Mouse (Mus musculus): ENCODE data around the gene Ms4a6d. TPM values are rescaled to one million over a fixed set of nuclear protein-coding genes. Genes with fewer than 3 reads are reported as not detected.
"Not testable (repeated sequence)": the region's sequence is repeated elsewhere in the genome, so short reads cannot be mapped to it uniquely, and the experiment has no call there.

Ms4a6d gene
- total RNA-seq, 2 experiments from 2014 or later = 0.89 to 1.6 TPM

DNA sequence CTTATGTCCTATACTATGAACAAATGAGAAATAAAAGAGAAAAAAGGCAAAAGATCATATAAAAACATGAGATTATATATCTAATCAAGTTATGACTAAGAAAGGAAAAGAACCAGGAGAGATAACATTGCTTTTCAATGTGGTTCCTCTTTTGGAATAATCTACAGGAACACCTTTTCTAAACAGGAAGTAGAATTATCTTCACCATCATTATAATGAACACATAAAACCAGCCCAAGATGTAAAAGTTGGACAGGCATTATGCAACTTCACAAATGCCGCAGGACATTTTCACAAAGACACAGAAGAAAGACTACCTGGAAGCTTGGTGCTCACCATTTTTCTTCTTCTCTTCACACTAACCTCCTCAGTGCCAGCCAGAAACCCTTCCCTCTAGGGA is 8.4 kb upstream of the Ms4a6d start:
- no peak overlapping the region for H3K27ac ChIP-seq
- no peak for TF ChIP-seq CTCF (IDR thresholded peaks at IDR 0.05)
- DNase-seq = no peak
- intact Hi-C loops (cut with DNase I) = no loop called here
- no peak overlapping the region for H3K4me3 ChIP-seq

DNA sequence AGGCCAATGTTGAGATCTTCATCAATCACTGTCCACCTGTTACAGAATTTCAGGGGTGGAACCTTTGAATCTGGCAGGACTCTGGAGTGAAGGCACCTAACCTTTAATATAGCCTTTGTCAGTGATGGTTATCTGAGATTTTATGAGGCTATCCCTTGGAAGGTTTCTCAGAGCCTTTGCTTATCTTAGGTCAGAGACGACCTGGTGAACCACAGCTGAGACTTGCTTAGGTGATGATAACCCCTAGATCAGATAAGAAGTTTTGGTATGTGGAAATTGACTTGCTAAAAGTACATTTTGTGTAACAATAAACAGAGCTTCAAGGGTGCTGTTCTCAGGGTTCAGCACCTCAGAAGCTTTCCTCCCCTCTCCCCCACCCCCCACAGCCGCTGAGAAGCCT is 7.6 kb upstream of the Ms4a6d start:
- no peak for TF ChIP-seq CTCF (IDR thresholded peaks at IDR 0.05)
- Histone ChIP-seq H3K27ac (no peak overlapping the region), H3K4me3 (no peak overlapping the region)
- DNase-seq = no peak
- intact Hi-C loops (cut with DNase I) = no loop called here

DNA sequence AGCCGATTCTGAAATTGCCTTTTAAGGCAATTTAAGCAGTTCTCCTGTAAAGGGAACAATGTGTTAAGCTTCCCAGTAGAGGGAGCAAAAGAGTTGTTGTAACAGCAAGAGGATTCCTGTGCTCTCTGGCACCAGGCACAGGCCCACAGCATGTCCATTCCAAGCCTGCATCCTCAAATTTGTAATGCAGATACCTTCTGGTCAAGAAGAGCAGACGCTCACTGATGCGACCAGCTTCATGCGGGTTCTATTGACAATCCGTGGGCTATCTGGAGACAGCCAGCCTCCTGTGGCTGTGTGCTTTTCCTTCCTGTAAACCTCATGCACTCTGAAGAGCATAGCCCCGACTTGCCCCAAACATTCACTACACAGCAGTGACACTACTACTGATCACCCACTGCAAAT is 6.9 kb upstream of the Ms4a6d start:
- intact Hi-C loops (cut with DNase I) = no loop called here
- H3K27ac ChIP-seq = no peak overlapping the region
- TF ChIP-seq CTCF (IDR thresholded peaks at IDR 0.05) = peak; percentile 52
- no peak overlapping the region for H3K4me3 ChIP-seq
- DNase-seq = no peak

- peak; percentile 26 for DNase-seq
- intact Hi-C loops (cut with DNase I) = no loop called here
- peak; percentile 52 for TF ChIP-seq CTCF (IDR thresholded peaks at IDR 0.05)
Measured at GRCm38 (mm10) chr19:11608172-11608571, 3.5 kb upstream of the Ms4a6d start.

GRCm38 (mm10) chr19:11602026-11602425 is 2.6 kb downstream of the Ms4a6d start:
- TF ChIP-seq CTCF (IDR thresholded peaks at IDR 0.05) = peak; percentile 51
- Histone ChIP-seq H3K27ac (no peak overlapping the region), H3K4me3 (no peak overlapping the region)
- intact Hi-C loops (cut with DNase I) = loop anchor here (5.0 kb wide), 1 partner anchor 250 kb away; no protein-coding TSS in a partner anchor
- no peak for DNase-seq

More at GRCm38 (mm10) chr19:11608172-11608571, 3.5 kb upstream of the Ms4a6d start:
- Histone ChIP-seq H3K4me3 (no peak overlapping the region), H3K27ac (no peak overlapping the region)

DNA sequence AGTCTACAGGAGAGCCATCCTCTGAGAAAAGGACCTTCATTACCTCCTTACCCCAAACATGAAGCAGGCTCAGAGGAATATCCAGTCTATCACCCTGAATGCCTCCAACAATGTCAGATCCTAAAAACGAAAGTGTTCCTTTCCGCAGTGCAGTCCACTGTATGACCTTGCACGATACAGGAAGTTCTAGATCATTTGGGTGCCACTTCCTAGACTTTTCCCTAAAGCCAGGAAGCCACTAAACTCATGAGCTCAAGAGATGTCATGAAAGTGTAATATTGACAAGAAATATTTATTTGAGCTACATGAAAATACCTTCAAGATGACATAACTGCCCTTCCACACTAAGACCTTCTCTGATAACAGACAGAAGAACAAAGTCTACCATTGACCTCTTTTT is 3.3 kb downstream of the Ms4a6d start:
- Histone ChIP-seq H3K27ac (no peak overlapping the region), H3K4me3 (no peak overlapping the region)
- no peak for DNase-seq
- TF ChIP-seq CTCF (IDR thresholded peaks at IDR 0.05) = no peak
- intact Hi-C loops (cut with DNase I) = loop anchor here (5.0 kb wide), 1 partner anchor 249 kb away; no protein-coding TSS in a partner anchor

DNA sequence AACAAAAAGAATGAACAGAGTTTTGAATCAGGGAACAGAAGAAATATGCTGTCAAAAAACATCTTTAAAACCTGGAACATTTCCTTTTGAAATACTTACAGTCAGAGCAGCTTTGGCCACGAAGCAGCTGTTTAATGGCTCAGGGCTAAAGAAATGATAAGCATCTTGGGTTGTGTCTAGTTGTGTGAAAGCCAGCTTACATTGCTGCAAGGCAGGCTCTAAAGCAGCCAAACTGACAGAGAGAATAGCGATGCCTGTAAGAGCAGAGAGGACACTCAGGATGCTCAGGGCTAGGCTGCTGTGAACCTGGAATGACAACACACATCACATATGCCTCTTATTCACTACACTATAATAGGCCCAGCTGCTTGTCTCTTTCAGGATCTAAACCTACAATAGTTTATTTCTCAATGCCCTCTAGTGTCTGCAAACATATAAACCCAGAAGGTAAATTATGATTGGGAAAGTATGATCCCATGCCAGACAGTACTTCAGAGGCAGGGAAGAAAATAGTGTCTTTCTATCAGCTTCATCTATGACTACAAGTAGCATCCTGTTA is 14.7 kb downstream of the Ms4a6d start:
- no peak for TF ChIP-seq CTCF (IDR thresholded peaks at IDR 0.05)
- Histone ChIP-seq H3K4me3 (no peak overlapping the region), H3K27ac (no peak overlapping the region)
- intact Hi-C loops (cut with DNase I) = no loop called here
- no peak for DNase-seq

GRCm38 (mm10) chr19:11589205-11589604 is 15.4 kb downstream of the Ms4a6d start:
- Histone ChIP-seq H3K4me3 (no peak overlapping the region), H3K27ac (no peak overlapping the region)
- no peak for TF ChIP-seq CTCF (IDR thresholded peaks at IDR 0.05)
- intact Hi-C loops (cut with DNase I) = no loop called here
- DNase-seq = no peak

GRCm38 (mm10) chr19:11574965-11575364 is 29.7 kb downstream of the Ms4a6d start:
- Histone ChIP-seq H3K27ac (no peak overlapping the region), H3K4me3 (no peak overlapping the region)
- TF ChIP-seq CTCF (IDR thresholded peaks at IDR 0.05) = no peak
- intact Hi-C loops (cut with DNase I) = no loop called here
- no peak for DNase-seq

GRCm38 (mm10) chr19:11559560-11559959 is 45.1 kb downstream of the Ms4a6d start:
- intact Hi-C loops (cut with DNase I); H3K4me3 ChIP-seq; H3K27ac ChIP-seq; DNase-seq: not testable (repeated sequence)

- intact Hi-C loops (cut with DNase I) = no loop called here
- no peak overlapping the region for H3K4me3 ChIP-seq
- DNase-seq = no peak
- H3K27ac ChIP-seq = no peak overlapping the region
- TF ChIP-seq CTCF (IDR thresholded peaks at IDR 0.05) = no peak
Measured at GRCm38 (mm10) chr19:11554726-11555125, 49.9 kb downstream of the Ms4a6d start.

DNA sequence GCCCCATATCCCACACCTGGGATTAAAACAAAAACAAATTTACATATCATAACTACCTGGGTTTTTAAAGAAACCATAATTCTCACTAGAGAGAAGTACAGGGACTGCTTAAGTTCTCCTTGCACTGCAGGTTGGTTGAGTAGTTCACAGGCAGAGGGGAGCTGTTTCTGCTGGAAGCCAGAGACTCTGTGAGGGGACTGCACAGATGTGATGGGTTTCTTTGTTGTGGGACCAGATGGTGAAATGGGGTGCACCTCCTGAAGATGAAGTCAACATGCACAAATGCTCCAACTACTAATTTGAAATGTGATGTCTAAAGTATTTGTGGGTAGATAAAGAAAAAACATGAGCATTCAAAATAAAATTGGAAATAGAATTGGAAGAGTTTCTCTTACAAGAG is 56.7 kb downstream of the Ms4a6d start:
- no peak for TF ChIP-seq CTCF (IDR thresholded peaks at IDR 0.05)
- Histone ChIP-seq H3K4me3 (no peak overlapping the region), H3K27ac (no peak overlapping the region)
- no peak for DNase-seq
- intact Hi-C loops (cut with DNase I) = no loop called here

DNA sequence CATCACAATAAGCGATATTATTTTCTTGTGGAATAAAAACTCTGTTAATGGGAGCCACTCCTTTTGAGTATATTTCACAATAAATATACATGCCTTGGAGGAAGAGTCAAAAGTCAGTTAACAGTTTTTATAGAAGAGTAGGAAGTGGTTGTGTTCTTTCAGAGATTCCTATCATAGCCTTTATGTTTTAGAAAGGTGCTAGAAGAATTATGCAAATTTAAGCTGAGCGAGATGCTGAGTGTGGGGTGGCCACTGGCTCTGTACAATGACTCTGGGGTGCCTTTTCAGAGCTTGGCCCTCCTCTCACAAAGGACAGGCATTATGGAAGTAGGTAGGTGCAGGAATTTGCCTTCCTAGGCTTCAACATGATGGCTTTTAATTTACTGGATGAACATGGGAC is 60.3 kb downstream of the Ms4a6d start:
- DNase-seq; H3K27ac ChIP-seq; intact Hi-C loops (cut with DNase I); H3K4me3 ChIP-seq: not testable (repeated sequence)

DNA sequence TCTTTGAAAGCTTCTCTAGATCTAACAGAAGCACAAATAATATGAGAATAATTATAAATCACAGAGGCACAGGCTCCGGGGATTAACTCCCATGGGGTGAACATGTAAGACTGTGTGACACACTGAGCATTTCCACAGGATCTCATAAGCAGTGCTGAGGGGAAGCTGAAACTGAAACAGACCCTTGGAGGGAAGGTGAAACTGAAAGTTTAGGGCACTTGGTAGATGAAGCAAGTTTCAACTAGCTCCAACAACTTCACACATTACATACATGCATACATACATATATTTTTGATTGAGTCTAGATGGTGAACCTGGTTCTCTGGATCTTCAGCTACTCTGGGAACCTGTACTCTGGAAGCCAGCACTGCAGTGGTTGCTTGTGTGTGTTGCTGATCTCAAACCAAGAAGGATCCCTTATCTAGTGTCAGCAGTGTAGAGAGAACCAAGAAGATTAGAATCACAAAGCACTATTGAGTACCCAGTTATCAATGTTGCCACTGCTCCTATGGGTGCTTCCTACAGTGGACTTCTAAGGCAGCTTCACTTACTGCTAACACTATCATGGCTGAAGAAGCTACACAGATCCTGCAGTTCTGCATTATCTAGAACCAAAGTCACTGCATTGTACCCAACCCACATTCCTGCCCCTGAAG is 64.4 kb downstream of the Ms4a6d start:
- H3K27ac ChIP-seq; intact Hi-C loops (cut with DNase I); DNase-seq; H3K4me3 ChIP-seq: not testable (repeated sequence)
